Mouse (Mus musculus): ENCODE data around the gene Tmcc3. TPM values are rescaled to one million over a fixed set of nuclear protein-coding genes. Genes with fewer than 3 reads are reported as not detected.
A peak's percentile ranks its signal among the peaks of the same experiment; 100 is the strongest.

The Tmcc3 gene
- total RNA-seq, 2 experiments from 2014 or later: 2.1 to 2.9 TPM

DNA sequence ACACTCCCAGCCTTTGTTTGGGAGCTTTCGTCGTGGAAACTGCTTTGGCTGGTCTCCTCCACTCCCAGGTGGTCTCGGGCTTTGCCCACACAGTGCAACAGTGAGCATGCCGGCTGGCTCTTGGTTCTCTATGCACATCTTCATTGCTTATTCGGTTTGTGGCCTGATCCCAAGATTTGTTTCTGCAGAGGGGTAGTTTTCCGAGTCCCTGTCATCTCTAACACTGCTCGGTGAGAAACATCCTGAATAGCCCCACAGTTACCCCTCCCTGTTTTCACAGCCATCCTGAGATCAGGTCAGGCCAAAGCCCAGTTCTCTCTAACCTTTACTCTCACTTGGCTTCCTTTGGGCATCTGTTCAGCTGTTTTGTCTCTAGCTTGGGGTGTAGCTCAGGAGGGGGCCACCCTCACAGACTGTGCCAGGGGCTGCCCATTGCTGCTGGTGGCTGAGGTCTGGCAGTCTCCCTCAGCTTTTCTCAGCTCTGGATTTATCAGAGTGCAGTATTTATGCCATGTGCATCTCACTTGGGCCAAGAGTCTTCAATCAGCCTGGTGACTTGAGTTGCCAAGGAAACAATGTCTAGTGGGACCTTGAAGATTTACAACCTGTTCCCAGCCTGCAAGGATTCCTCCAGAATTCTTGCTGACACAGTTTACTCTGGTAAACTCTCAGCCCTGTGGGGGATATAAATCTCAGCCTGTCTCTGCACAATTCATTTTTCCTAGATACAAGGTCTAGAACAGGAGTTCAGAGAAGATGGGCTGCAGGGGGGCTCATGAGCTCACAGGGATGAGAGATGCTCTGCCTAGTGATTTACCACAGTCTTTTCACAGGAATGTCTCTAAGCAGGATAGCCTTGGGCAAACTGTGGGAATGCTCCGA lies 102.3 kb downstream of the Tmcc3 start:
- no peak for ATAC-seq (ENCODE audit: poor library complexity, severe bottlenecking)

DNA sequence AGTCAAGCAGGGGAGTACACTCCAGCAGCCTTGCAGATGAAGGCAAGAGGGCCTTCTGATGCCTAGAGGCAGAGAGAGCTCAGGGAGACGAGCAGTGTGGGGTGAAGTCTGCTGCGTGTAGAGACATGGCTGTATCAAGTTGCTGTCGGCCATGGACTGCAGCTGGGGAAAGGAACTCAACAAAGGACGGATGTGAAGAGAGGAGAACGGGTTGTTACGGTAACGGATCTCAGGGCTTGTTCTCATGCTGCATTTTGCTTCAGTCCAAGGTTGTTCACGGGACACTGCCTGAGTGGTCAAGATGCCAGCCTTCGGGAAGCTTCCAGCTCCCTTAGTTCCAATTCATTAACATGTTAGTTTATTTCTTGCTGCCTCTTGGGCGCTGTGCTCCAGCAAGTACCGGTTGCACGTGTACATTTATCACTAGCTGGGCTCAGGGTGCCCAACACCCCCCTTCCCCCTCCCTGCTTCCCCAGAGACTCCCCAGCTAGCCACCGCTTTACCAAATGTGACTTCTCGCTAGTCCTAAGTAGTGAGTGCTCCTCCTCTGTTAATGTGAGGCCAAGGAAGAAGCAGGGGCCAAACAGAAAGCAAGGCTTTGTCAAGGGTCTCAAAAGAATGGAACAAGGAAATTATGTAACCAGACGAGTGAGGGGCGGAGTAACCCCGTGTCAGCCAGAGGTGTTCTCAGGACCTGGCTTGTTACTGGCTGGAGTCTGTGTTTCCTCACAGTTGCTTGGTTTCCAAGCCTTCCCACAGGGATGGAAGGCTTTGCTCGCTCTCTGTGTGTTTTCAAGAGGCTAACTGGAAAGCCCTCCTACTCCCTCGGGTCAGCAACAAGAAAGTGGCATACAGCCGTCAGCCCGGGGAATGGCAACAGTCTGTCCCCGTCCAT lies 104.4 kb downstream of the Tmcc3 start:
- ATAC-seq (ENCODE audit: poor library complexity, severe bottlenecking): peak; percentile 46; the same call in 1 of the 2 replicates

DNA sequence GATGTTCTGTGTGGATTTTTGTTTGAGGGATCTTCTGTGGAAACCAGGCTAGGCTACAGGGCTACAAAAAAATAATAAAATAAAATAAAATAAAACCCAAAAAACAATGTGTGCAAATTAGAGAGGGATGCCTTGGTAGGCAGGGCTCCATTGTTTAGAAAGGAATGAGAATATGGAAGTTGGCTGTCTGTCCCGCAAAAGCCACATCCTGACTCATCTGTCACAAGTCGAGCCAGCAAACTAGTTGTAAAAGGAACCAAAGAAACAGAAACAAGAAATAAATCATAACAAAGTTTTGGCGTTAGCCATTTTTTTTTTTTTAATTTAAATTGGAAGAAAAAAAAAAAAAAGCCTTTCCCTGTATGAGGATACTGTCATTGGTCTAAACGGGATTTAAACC lies 105.9 kb downstream of the Tmcc3 start:
- peak; percentile 49 for ATAC-seq (ENCODE audit: poor library complexity, severe bottlenecking)

DNA sequence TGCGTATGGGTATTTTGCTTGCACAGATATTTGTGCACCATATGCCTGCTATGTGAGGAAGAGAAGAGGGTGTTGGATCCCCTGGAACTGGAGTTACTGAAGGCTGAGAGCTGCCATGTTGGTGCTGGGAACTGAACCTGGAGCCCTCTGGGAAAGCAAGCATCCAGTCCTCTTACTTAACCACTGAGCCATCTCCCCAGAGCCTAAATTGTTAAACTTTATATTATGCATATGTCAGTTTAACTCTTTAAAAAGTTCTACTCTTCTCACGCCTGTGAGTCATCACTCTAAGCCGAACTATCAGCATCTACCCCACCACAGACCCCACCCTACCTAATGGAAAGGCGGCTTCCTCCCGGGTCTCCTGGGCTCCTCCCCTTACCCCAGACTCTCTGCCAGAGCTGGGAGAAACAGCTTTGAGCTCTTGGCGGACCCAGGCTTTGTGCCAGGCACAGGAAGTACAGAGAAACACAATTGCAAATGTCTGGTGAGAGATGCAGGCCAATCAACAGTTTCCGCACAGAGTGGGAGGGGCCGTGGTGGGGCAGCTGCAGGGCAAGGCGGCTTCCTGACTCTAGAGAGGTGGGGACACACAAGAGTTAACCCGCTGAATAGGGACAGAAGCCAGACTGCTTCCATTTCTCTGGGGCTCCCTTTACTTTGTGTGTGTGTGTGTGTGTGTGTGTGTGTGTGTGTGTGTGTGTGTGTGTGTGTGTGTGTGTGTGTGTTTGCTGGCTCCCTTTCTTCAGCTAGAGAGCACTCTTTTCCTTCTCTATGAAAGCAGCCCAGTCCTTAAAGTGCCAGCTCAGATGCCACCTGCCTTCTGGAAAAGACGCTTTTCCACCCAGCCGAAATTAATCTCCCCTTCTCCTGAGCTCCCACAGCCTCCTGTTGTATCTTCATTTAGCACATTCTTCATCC lies 114.5 kb downstream of the Tmcc3 start:
- ATAC-seq (ENCODE audit: poor library complexity, severe bottlenecking): peak; percentile 92

DNA sequence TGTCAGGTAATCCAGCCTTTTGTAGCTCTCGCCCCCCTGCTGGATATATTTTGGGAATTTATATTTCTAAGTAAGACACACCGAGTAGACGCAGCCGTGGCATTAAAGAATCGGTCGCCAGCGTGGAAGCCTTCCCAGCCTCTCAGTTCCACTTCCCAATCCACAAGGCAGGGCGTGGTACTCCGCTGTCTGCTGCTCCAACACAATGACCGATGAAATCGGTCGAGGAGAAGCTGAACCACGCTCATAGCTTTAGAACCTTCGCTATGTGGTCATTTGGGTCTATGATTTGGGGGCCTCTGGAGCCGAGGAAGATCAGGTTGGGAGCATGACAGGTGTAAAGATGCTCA lies 115.1 kb downstream of the Tmcc3 start:
- peak; percentile 64 for ATAC-seq (ENCODE audit: poor library complexity, severe bottlenecking)

DNA sequence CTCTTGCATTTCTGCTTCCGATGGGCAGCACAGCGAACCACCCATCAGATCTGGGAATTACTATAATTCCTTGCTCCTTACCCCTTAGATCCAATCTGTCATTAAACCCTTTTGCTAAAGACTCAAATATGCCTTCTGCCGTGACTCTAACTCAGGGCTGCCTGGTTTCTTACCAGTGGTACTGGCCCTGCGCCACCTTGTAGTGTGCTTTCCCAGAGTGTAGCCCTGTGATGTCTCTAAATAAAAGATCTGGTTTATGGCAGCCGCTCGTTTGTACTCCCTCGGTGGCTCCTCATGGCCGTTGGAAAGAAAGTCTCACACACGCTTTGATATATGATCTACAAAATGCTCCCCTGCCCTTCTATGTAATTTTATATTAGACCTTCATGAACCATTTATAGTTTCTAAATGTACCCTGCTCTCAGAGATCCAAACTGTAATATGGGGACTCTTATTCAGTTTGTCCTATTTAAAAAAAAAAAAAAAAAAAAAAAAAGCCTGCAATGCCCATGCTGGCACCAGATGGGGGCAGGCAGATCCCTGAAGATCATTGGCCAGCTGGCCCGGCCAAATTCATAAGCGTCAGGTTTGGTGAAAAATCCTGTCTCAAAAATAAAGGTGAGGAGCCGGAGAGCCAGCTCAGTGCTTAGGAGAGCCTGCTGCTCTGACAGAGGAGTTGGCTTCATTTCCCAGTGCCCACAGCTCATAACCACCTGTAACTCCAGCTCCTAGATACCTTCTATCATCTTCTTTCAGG lies 116.6 kb downstream of the Tmcc3 start:
- no peak for ATAC-seq (ENCODE audit: poor library complexity, severe bottlenecking)

DNA sequence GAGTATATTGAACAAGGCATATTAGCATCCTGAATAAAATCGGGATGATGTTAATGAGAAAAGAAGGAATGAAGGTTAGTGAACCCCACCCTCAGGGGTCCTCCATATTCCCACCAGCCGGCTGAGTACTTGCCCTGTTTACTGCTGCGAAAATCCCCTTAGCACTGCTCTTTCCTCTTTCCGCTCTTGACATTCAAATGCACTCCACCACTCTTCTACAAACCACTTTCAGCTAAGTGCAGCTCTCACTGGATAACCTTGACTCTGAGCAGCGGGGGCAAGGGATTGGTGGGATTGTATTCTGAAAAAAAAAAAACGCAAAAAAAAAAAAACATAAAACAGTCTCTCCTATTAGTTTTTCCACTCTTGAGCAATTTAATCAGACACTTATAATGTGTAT lies 118.8 kb downstream of the Tmcc3 start:
- no peak for ATAC-seq (ENCODE audit: poor library complexity, severe bottlenecking)

DNA sequence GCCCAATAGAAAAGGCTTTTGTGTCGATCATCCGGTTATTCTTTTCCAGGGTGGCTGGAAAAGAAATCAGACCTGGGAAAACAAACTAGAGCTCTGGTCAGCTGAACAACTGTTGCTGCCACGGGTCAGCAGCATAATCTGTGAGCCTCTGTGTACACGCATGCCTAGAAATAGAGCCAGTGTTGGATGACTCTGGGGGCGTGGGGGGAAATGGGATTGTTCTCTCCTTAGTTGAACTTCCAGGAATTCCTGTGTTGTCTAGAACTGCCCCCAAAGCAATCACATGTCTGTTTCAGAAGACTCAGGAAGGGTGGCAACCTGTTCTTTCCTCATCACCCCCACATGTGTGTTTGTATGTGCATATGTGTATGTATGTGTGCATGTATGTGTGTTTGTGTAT lies 121.2 kb downstream of the Tmcc3 start:
- ATAC-seq (ENCODE audit: poor library complexity, severe bottlenecking): no peak

DNA sequence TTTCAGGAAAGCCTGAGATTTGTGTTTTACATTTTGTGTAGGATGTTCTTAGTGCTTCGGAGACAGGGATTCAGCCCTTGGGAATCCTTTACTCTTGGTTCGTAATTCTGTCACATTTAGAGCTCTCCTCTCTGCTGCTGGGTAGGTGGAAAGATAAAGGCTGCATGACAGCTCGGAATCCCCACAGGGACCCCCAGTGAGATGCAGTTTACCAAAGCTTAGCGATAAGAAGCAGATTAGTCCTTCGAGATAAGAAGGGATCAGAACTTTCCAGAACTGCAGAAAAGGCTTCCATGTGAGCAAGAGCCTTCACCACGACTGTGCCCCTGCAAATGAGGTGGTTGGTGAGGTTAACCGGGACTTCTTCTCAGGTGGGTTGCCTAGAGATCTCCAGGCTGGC lies 122.2 kb downstream of the Tmcc3 start:
- no peak for ATAC-seq (ENCODE audit: poor library complexity, severe bottlenecking)

DNA sequence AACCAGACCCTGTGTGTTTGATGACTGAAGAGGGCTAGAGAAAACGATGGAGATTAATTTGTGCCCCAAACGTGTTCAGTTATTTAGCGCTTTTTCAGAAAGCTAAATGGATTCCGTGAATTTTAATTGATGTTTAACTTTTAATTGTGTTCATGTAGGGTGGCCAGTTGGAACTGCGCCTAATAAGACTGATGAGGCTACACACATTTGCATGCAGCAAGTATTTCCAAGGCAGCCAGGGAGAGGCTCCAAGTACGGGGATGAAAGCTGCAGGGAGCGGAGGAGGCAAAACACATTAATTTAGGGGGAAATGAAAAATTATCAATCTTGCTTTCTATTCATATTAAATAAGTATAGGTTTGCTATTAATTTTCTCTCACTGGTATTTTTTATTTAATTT lies 131.0 kb downstream of the Tmcc3 start:
- ATAC-seq (ENCODE audit: poor library complexity, severe bottlenecking): no peak

DNA sequence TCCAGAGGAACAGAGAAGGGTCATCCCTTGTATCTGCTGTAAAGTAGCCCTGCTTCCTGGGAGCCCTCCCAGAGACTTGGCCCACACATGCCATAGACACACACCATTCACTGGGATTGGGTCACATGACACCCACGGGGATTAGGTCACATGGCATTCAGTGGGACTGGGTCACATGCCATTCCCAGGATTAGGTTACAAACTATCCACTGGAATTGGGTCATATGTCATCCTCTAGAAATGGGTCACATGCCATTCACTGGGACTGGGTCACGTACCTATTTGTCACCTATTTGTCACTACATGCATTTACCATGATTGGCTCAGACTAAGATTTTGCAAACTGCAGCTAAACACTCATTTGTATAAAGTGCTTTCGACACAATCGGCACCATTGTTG lies 131.7 kb downstream of the Tmcc3 start:
- no peak for ATAC-seq (ENCODE audit: poor library complexity, severe bottlenecking)

DNA sequence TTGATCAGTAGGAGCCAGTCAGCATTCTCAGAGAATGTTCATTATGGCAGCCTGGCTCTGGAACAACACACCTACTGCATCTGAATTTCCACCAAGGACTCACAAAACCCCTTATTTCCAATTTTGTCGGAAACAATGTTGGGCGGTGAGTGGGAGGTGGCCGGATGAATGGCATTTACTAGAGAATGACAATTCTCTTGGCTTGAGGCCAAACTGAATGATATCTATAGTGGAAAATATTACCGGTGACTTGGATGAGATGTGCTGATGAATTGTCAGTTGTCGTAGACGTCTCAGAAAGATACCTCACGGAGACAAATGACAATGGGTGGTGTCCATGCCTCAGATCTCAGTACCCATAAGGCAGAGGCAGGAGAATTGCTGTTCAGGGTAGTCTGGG lies 133.4 kb downstream of the Tmcc3 start:
- no peak for ATAC-seq (ENCODE audit: poor library complexity, severe bottlenecking)

DNA sequence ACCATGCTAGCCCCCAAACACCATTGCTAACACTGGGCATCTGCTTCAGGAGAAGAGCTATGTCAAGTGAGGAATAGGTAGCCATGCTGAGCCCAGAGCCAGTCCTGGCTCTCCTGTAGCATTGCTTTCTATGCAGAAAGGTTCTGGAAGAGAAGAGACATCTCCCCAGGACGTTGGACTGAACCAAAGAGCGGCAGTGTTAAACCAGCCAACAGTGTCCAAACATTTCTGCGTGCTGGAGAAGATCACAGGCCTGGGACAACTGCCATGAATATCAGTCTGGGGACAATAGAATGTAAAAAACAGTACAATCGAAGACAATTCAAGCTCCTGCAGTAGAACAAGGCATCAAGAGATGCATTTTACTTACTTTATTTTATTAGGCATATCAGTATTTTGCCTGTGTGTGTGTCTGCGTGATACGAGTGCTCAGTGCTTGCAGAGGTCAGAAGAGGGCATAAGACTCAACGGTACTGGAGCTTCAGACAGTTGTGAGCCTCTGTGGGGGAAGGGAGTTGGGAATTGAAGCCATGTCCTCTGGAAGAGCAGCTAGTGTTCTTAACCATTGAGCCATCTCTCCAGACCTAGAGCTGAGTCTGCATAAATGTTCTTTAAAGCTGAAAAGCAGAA lies 134.7 kb downstream of the Tmcc3 start:
- no peak for ATAC-seq (ENCODE audit: poor library complexity, severe bottlenecking)

DNA sequence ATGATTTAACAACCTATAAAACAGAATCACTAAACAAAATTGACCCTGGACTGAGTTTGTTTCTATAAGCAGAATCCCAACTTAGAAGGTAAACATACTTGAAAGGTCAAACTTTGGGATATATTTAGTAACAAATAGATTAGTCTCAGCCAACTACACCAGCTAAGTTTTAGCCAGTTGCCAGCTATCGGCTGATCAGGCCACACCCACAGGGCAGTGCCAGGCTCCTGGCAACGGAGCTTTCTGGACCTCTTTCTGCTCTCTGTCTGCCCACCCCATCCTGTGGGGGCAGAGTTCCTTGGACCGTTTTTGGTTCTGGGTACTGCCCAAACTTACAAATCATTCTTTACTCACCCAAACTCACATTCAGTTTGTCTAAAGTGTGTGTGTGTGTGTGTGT lies 137.9 kb downstream of the Tmcc3 start:
- no peak for ATAC-seq (ENCODE audit: poor library complexity, severe bottlenecking)

DNA sequence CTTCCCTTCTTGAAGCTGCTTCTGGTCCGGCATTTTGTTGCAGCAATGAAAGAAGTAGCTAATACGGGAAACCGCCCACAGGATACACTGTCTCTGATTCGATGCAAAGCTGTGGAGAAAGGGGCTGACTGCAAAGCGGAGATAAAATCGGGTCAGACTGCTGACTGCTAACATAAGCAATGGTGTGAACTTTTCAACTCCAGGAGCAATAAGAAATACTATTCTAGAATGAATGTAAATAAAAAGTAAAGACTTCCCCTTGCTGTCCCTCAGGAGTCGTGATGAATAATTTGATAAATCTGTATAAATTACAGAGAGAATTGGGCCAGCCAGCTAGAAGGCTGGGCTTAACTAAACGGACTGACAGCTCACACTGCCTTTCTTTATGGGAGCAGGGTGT lies 139.0 kb downstream of the Tmcc3 start:
- ATAC-seq (ENCODE audit: poor library complexity, severe bottlenecking): no peak

DNA sequence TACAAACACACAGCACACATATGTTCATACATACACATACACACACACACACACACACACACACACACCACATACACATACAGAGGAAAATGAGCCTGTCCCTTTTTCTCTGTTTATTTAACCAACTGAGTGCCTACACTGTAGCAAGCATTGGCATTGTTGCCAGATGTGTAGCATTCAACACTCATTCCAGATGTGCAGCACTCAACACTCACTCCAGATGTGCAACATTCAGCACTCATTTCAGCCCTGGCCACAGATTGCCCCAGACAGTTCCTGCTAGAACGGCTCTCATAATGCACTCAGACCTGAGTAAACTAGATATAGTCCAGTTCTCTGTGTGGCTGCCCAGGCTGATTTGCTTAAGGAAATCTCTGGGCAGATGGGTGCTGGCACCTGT lies 145.7 kb downstream of the Tmcc3 start:
- no peak for ATAC-seq (ENCODE audit: poor library complexity, severe bottlenecking)

DNA sequence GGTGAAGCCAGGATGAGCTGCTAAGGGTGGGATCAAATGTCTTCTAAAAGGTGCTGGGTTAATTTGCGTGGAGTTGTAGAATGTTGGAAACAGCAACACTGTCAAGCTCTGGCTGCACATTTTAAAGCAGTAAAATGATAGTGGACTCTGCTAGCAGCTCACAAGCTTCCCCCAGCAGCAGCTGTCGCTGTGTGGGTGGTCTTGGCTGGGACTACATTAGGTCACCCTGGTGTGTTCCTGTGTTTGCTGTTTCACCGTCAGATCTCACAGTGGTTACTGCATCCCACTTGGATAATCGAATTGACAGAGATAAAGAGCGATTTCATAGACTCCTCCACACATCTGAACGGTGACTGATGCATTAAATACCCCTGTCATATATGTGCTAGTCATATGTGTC lies 146.9 kb downstream of the Tmcc3 start:
- ATAC-seq (ENCODE audit: poor library complexity, severe bottlenecking): no peak

DNA sequence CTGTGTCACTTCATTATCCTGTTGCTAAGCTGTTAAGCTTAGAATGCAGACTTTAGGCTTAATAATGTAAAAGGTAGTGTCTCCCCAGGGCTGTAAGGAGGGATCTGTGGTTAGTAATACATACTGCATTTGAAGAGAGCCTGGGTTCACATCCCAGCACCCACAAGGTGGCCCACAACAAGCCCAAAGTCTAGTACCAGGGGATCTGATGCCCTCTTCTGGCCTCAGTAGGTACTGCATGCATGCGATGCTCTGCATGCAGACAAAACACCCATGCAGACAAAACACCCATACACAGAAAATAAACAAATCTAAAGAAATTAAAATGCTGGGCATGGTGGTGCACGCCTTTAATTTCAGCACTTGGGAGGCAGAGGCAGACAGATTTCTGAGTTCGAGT lies 149.6 kb downstream of the Tmcc3 start:
- ATAC-seq (ENCODE audit: poor library complexity, severe bottlenecking): no peak

DNA sequence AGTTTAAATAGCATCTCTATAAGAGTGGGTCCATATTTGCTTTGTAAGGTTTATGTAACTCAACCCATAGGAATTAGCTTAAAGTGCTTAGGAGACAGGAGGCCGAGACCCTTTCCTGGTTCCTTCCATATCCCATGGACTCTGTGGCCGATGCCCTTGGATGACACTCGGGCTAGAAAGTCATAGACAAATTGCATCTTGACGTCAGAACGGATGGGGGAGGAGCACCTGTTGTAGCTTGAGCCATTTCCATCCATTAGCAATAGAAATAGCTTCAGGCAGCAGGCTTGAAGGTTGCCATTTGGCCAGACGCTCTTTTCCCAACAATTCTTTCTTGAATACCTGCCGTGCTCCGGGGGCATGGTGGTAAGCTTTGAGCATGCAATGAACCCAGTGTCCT lies 150.1 kb downstream of the Tmcc3 start:
- ATAC-seq (ENCODE audit: poor library complexity, severe bottlenecking): no peak

Data from megakaryocyte, adult 5-6 weeks (primary cell).